Mouse (Mus musculus): ENCODE measurements at regions not wholly inside any gene's neighbourhood (a gene's known extent, or its start where the extent isn't known, plus 50 kb on each side); places are given as distances from the start of the nearest gene placed in this dataset.

DNA sequence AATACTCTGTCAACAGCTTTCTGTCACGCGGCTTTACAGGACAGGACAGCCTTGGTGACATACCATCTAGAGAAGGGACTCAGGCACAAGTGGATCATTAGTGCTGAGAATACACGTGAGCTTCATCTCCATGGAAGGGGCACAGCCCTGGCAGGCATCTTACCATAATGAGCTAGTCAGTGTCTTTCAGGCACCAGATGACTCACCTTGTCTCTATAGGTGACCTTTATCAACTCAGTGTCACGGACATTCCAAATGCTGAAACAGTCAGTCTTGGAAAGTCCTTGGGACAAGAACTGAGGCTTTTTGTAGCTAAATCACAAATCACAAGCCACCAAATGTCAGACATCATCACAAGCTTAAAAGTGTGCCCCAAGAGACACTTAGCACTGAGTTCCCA, 610.5 kb upstream of the Camk1g start:
- TF ChIP-seq CTCF (IDR thresholded peaks at IDR 0.05; ENCODE audit: low read depth, low read length) (no peak), POLR2A (IDR thresholded peaks at IDR 0.05; ENCODE audit: borderline replicate concordance, low read depth, low read length) (no peak)
